Mouse (Mus musculus) liver, embryonic 14.5 days (tissue): ENCODE data around the gene Ctxn1. TPM values are rescaled to one million over a fixed set of nuclear protein-coding genes. Genes with fewer than 3 reads are reported as not detected.

ENCODE experiments used
- ATAC-seq: fragments of 200-750 bp; cut with Nextera tagmentation; 2 replicates; pipeline ENCODE4 v1.8.0; 2017; ENCODE audit warnings: moderate number of reproducible peaks, mild to moderate bottlenecking, moderate library complexity; ENCODE audit not compliant: insufficient read depth
- DNase-seq, 3 experiments: peaks; one replicate each; pipeline ENCODE4 v3.0.0-alpha.2; 2012 to 2013; ENCODE audit warnings: low read depth in 3 of 3, low spot score in 3 of 3
- H3K27ac ChIP-seq: fragments of 300-500 bp; sonication (generic); 2 replicates; pipeline ENCODE4 v1.5.1; 2014; ENCODE audit warnings: moderate library complexity, mild to moderate bottlenecking, control low read depth, inconsistent platforms
- H3K27me3 ChIP-seq: fragments of 300-500 bp; sonication (generic); 2 replicates; pipeline ENCODE4 v1.6.1; 2014; ENCODE audit warnings: mild to moderate bottlenecking, low read length, moderate library complexity; ENCODE audit not compliant: control insufficient read depth, insufficient read depth
- H3K36me3 ChIP-seq: fragments of 300-500 bp; sonication (generic); replicated peaks from 2 replicates; pipeline ENCODE4 v1.6.1; 2014; ENCODE audit warnings: low read depth; ENCODE audit not compliant: control insufficient read depth, insufficient read depth
- H3K4me1 ChIP-seq, 2 experiments: fragments of 200-500 bp in 1 of 2; fragments of 300-500 bp in 1 of 2; sonication (generic) in 1 of 2; replicated peaks; 2 replicates each; pipeline ENCODE4 v1.6.1; 2012 to 2014; ENCODE audit warnings: antibody characterized with exemption in 1 of 2, inconsistent platforms in 1 of 2, low read length in 1 of 2; ENCODE audit not compliant: control insufficient read depth in 2 of 2, insufficient read depth in 2 of 2
- H3K4me2 ChIP-seq: fragments of 300-500 bp; sonication (generic); 2 replicates; pipeline ENCODE4 v1.6.1; 2014; ENCODE audit warnings: low read depth, mild to moderate bottlenecking, control low read depth, moderate library complexity
- H3K4me3 ChIP-seq, 2 experiments: fragments of 200-500 bp in 1 of 2; fragments of 300-500 bp in 1 of 2; sonication (generic) in 1 of 2; 2 replicates each; pipeline ENCODE4 v1.5.1; 2012 to 2014; ENCODE audit warnings: low read depth in 2 of 2, low read length in 2 of 2, mild to moderate bottlenecking in 2 of 2, control low read depth in 1 of 2, inconsistent platforms in 1 of 2, moderate library complexity in 1 of 2; ENCODE audit not compliant: insufficient read depth in 1 of 2
- H3K9ac ChIP-seq: fragments of 300-500 bp; sonication (generic); replicated peaks from 2 replicates; pipeline ENCODE4 v1.6.1; 2014; ENCODE audit warnings: mild to moderate bottlenecking, control low read depth, moderate library complexity
- H3K9me3 ChIP-seq: fragments of 300-500 bp; sonication (generic); 2 replicates; pipeline ENCODE4 v1.6.1; 2016; ENCODE audit warnings: low read length, mixed read lengths; ENCODE audit not compliant: control insufficient read depth
- CTCF ChIP-seq: IDR thresholded peaks from 2 replicates; pipeline ENCODE4 v1.5.1; 2016; ENCODE audit warnings: antibody characterized with exemption, low read depth, control low read depth
- EP300 ChIP-seq: IDR thresholded peaks from 2 replicates; pipeline ENCODE4 v1.6.1; 2016; ENCODE audit warnings: antibody characterized with exemption, low read depth
- WGBS: fragments of 180-500 bp; shearing (Covaris S2); extraction: QIAGEN DNeasy Blood & Tissue Kit; methylation state at CpG from one replicate; pipeline ENCODE4 v1.1.7; 2014; ENCODE audit not compliant: insufficient replicate concordance; 5-methylcytosine and 5-hydroxymethylcytosine counted together
- polyA plus RNA-seq, 2 experiments: library from polyadenylated mRNA; depleted of rRNA in 1 of 2; stranded (reverse) in 1 of 2; unstranded in 1 of 2; fragments of >200 nt; fragmentation: Nextera tagmentation in 1 of 2; extraction: Ambion mirVana in 1 of 2; gene quantifications; 2 replicates each; pipeline versions ENCODE4 v1.2.1 to v1.2.3; 2012 to 2014

The Ctxn1 gene
- polyA plus RNA-seq, 2 experiments = 1.1 to 3.0 TPM

- ATAC-seq (no peak), DNase-seq (peak in 2 of 3 experiments; percentile 55 to 61)
- Histone ChIP-seq H3K27me3 (no peaks in the 10 kb centered on the region), H3K4me2 (no peak overlapping the region), H3K9me3 (no peaks in the 10 kb centered on the region), H3K4me3 (no peak overlapping the region), H3K36me3 (peaks cover 12% of the 10 kb centered on the region), H3K27ac (no peak overlapping the region), H3K4me1 (peaks cover 5% of the 10 kb centered on the region in 2 experiments), H3K9ac (no peak overlapping the region)
- TF ChIP-seq CTCF = peak; percentile 95
- TF ChIP-seq EP300 = no peak
- 38% methylated on average over 26 of the region's 26 CpGs for WGBS
These were observed 8.6 kb downstream of the Ctxn1 start for GRCm38 (mm10) chr8:4250306-4250970.

- no peak overlapping the region for H3K4me2 ChIP-seq
These were observed 9.9 kb downstream of the Ctxn1 start for GRCm38 (mm10) chr8:4249213-4249612.

GRCm38 (mm10) chr8:4247951-4248540 is 11.0 kb downstream of the Ctxn1 start, which contains the start of gene Tgfbr3l:
Tgfbr3l (plus strand) TSS chr8:4248214.
- TF ChIP-seq EP300 = no peak
- TF ChIP-seq CTCF = no peak
- Histone ChIP-seq H3K4me3 (no peak within 1 kb of the TSS), H3K4me1 (peaks cover 0 to 5% of the 10 kb centered on the region in 2 experiments; a peak in 2 of 4 replicates), H3K9me3 (no peaks in the 10 kb centered on the region), H3K27ac (no peak within 1 kb of the TSS), H3K4me2 (no peak within 1 kb of the TSS), H3K9ac (no peak within 1 kb of the TSS), H3K36me3 (peaks cover 19% of the 10 kb centered on the region), H3K27me3 (no peaks in the 10 kb centered on the region)
- no peak for DNase-seq
- no peak for ATAC-seq
- 79% methylated on average over 15 of the region's 15 CpGs for WGBS

More at GRCm38 (mm10) chr8:4249213-4249612, 9.9 kb downstream of the Ctxn1 start:
- 48% methylated on average over 29 of the region's 29 CpGs for WGBS
- ATAC-seq = no peak
- Histone ChIP-seq H3K27me3 (no peaks in the 10 kb centered on the region), H3K4me3 (no peak overlapping the region), H3K4me1 (peaks cover 5% of the 10 kb centered on the region in 2 experiments), H3K9ac (no peak overlapping the region), H3K36me3 (peaks cover 16% of the 10 kb centered on the region), H3K27ac (no peak overlapping the region), H3K9me3 (no peaks in the 10 kb centered on the region)
- DNase-seq = no peak
- TF ChIP-seq CTCF = no peak
- no peak for TF ChIP-seq EP300

- DNase-seq (no peak), ATAC-seq (0 out of 2 replicates have a peak, but pooled peaks have one; percentile 11)
- Histone ChIP-seq H3K27ac (no peak overlapping the region), H3K9me3 (no peaks in the 10 kb centered on the region), H3K36me3 (peaks cover 21% of the 10 kb centered on the region), H3K4me3 (no peak overlapping the region), H3K9ac (no peak overlapping the region), H3K4me2 (no peak overlapping the region), H3K4me1 (0 out of 4 replicates have a peak, but pooled peaks cover 0 to under 1% of the 10 kb centered on the region in 2 experiments), H3K27me3 (no peaks in the 10 kb centered on the region)
- 67% methylated on average over 8 of the region's 8 CpGs for WGBS
- no peak for TF ChIP-seq CTCF
These were observed 11.8 kb downstream of the Ctxn1 start for GRCm38 (mm10) chr8:4247241-4247640.

GRCm38 (mm10) chr8:4245737-4246136 is 13.3 kb downstream of the Ctxn1 start:
- Histone ChIP-seq H3K4me2 (no peak overlapping the region), H3K36me3 (peaks cover 21% of the 10 kb centered on the region), H3K4me1 (no peaks in the 10 kb centered on the region; a peak in 1 of 4 replicates), H3K4me3 (no peak overlapping the region), H3K27me3 (no peaks in the 10 kb centered on the region), H3K9ac (no peak overlapping the region), H3K27ac (no peak overlapping the region), H3K9me3 (no peaks in the 10 kb centered on the region)
- no peak for DNase-seq
- TF ChIP-seq CTCF (no peak), EP300 (no peak)
- no peak for ATAC-seq
- 86% methylated on average over 13 of the region's 13 CpGs for WGBS
